Comparison of ENCODE assay signal across 16 mouse cellular contexts in genomic region chr9:6289211-6289696, GRCm38 (mm10). TPM values are rescaled to one million over a fixed set of nuclear protein-coding genes. Genes with fewer than 3 reads are reported as not detected.
DNase-seq lines count a peak whose midpoint lies in the region; ATAC-seq and TF ChIP-seq lines count a peak whose summit lies in the region.
"Had no signal": no experiment of that assay in that cellular context is flagged by ENCODE, and none has a peak within 500 bp of the region (broad histone marks: within the 10 kb centered on the region; RNA-seq: fewer than 3 reads in every experiment).

No protein-coding gene starts in this region.

- peak; percentile 54 for ATAC-seq in hindbrain, embryonic 11.5 days (ENCODE audit: low FRiP score)
- ATAC-seq in hindbrain, embryonic 16.5 days: no peak; the same call in 1 of the 2 replicates
- ATAC-seq in forebrain, embryonic 14.5 days: 0 out of 2 replicates have a peak, but pooled peaks have one; percentile 40
- peak; percentile 42; the same call in 1 of the 2 replicates for ATAC-seq in midbrain, embryonic 16.5 days
- no peak for ATAC-seq in kidney, embryonic 16.5 days (ENCODE audit: low FRiP score, low TSS enrichment)

- H3K27me3 ChIP-seq in hindbrain, embryonic 11.5 days (ENCODE audit: control insufficient read depth, insufficient read depth, low read length): no peaks in the 10 kb centered on the region
- H3K27me3 ChIP-seq in hindbrain, embryonic 16.5 days (replicated peaks; ENCODE audit: control insufficient read depth, insufficient read depth, low read length): no peaks in the 10 kb centered on the region
- no peaks in the 10 kb centered on the region for H3K27me3 ChIP-seq in forebrain, embryonic 14.5 days (replicated peaks; ENCODE audit: control insufficient read depth, insufficient read depth, low read length)
- H3K27me3 ChIP-seq in midbrain, embryonic 16.5 days (ENCODE audit: control insufficient read depth, insufficient read depth, low read depth, low read length): no peaks in the 10 kb centered on the region
- no peaks in the 10 kb centered on the region for H3K27me3 ChIP-seq in kidney, embryonic 16.5 days (ENCODE audit: insufficient read depth, low read length)

- H3K36me3 ChIP-seq in hindbrain, embryonic 11.5 days (ENCODE audit: control insufficient read depth, insufficient read depth, low read length): no peaks in the 10 kb centered on the region
- H3K36me3 ChIP-seq in hindbrain, embryonic 16.5 days (ENCODE audit: control insufficient read depth, insufficient read depth, low read length): no peaks in the 10 kb centered on the region
- H3K36me3 ChIP-seq in forebrain, embryonic 14.5 days (ENCODE audit: control insufficient read depth, insufficient read depth, low read length): no peaks in the 10 kb centered on the region
- H3K36me3 ChIP-seq in midbrain, embryonic 16.5 days (ENCODE audit: control insufficient read depth, insufficient read depth, low read length): no peaks in the 10 kb centered on the region
- H3K36me3 ChIP-seq in kidney, embryonic 16.5 days (ENCODE audit: insufficient read depth, low read length): no peaks in the 10 kb centered on the region

- no peaks in the 10 kb centered on the region for H3K9me3 ChIP-seq in hindbrain, embryonic 11.5 days (ENCODE audit: control insufficient read depth, low read length)
- H3K9me3 ChIP-seq in hindbrain, embryonic 16.5 days (ENCODE audit: control insufficient read depth, low read length): no peaks in the 10 kb centered on the region
- no peaks in the 10 kb centered on the region for H3K9me3 ChIP-seq in forebrain, embryonic 14.5 days (replicated peaks; ENCODE audit: control insufficient read depth, low read length)
- H3K9me3 ChIP-seq in midbrain, embryonic 16.5 days (replicated peaks; ENCODE audit: control insufficient read depth, low read length, poor library complexity, severe bottlenecking): no peaks in the 10 kb centered on the region
- no peaks in the 10 kb centered on the region for H3K9me3 ChIP-seq in kidney, embryonic 16.5 days (ENCODE audit: low read length)

- H3K4me3 ChIP-seq in hindbrain, embryonic 11.5 days (ENCODE audit: low read depth, low read length): no peak overlapping the region
- no peak overlapping the region for H3K4me3 ChIP-seq in hindbrain, embryonic 16.5 days (ENCODE audit: low read length)
- H3K4me3 ChIP-seq in forebrain, embryonic 14.5 days (ENCODE audit: low read depth, low read length): no peak overlapping the region
- H3K4me3 ChIP-seq in midbrain, embryonic 16.5 days (ENCODE audit: low read depth, low read length): no peak overlapping the region
- H3K4me3 ChIP-seq in kidney, embryonic 16.5 days (ENCODE audit: low read length): no peak overlapping the region
- H3K4me3 ChIP-seq: heart, adult 2 months had no signal

- 6% methylated on average over 2 of the region's 2 CpGs for WGBS in hindbrain, embryonic 11.5 days
- 11% methylated on average over 2 of the region's 2 CpGs for WGBS in hindbrain, embryonic 16.5 days
- WGBS in forebrain, embryonic 14.5 days: 4% methylated on average over 2 of the region's 2 CpGs
- 14% methylated on average over 2 of the region's 2 CpGs for WGBS in midbrain, embryonic 16.5 days
- WGBS in kidney, embryonic 16.5 days: 24% methylated on average over 2 of the region's 2 CpGs

- H3K27ac ChIP-seq in hindbrain, embryonic 11.5 days (ENCODE audit: low read depth, low read length): no peak overlapping the region
- H3K27ac ChIP-seq in hindbrain, embryonic 16.5 days (ENCODE audit: low read depth, low read length): no peak overlapping the region
- no peak overlapping the region for H3K27ac ChIP-seq in forebrain, embryonic 14.5 days (ENCODE audit: low read depth, low read length)
- H3K27ac ChIP-seq in midbrain, embryonic 16.5 days (ENCODE audit: low read length): no peak overlapping the region
- no peak overlapping the region for H3K27ac ChIP-seq in kidney, embryonic 16.5 days (ENCODE audit: low read length)
- H3K27ac ChIP-seq: heart, adult 2 months; liver, embryonic 14.5 days had no signal

- H3K4me1 ChIP-seq in hindbrain, embryonic 11.5 days (replicated peaks; ENCODE audit: control insufficient read depth, insufficient read depth, low read length): no peaks in the 10 kb centered on the region
- no peaks in the 10 kb centered on the region for H3K4me1 ChIP-seq in hindbrain, embryonic 16.5 days (ENCODE audit: control insufficient read depth, insufficient read depth, low read depth, low read length)
- no peaks in the 10 kb centered on the region for H3K4me1 ChIP-seq in forebrain, embryonic 14.5 days (ENCODE audit: control insufficient read depth, insufficient read depth, low read length)
- peaks cover 4% of the 10 kb centered on the region; the same call in 1 of the 2 replicates for H3K4me1 ChIP-seq in midbrain, embryonic 16.5 days (ENCODE audit: control insufficient read depth, insufficient read depth, low read length)
- H3K4me1 ChIP-seq in kidney, embryonic 16.5 days (ENCODE audit: insufficient read depth, low read length): no peaks in the 10 kb centered on the region

- peak; percentile 4 for DNase-seq in hindbrain, embryonic 11.5 days (ENCODE audit: low spot score)
- peak; percentile 44 for DNase-seq in brain, embryonic 14.5 days (ENCODE audit: low read depth)
- DNase-seq in forebrain, embryonic 14.5 days (ENCODE audit: low spot score): no peak
- DNase-seq in adrenal gland, postnatal 14 days: no peak
- DNase-seq: cerebellum, postnatal 25 days; heart, adult 2 months; kidney, adult 8-10 months; left cerebral cortex, postnatal 4 days; right cerebral cortex, postnatal 25 days had no signal

- no peak overlapping the region for H3K9ac ChIP-seq in hindbrain, embryonic 11.5 days (ENCODE audit: low read depth, low read length)
- H3K9ac ChIP-seq in hindbrain, embryonic 16.5 days (ENCODE audit: low read depth, low read length): no peak overlapping the region
- no peak overlapping the region for H3K9ac ChIP-seq in forebrain, embryonic 14.5 days (ENCODE audit: low read length)
- no peak overlapping the region for H3K9ac ChIP-seq in midbrain, embryonic 16.5 days (ENCODE audit: low read depth, low read length)
- no peak overlapping the region for H3K9ac ChIP-seq in kidney, embryonic 16.5 days (replicated peaks; ENCODE audit: low read length)
- H3K9ac ChIP-seq: liver, embryonic 14.5 days had no signal

- TF ChIP-seq CTCF in brain, embryonic 14.5 days (IDR thresholded peaks at IDR 0.05; ENCODE audit: borderline replicate concordance, extremely low read depth, insufficient read depth, insufficient read length): no peak

- no peak for TF ChIP-seq POLR2A in brain, embryonic 14.5 days (IDR thresholded peaks at IDR 0.05; ENCODE audit: borderline replicate concordance, extremely low read depth, insufficient read depth, insufficient read length, poor library complexity, severe bottlenecking)

- H3K4me2 ChIP-seq in hindbrain, embryonic 11.5 days (replicated peaks; ENCODE audit: low read depth, low read length): no peak overlapping the region
- H3K4me2 ChIP-seq in hindbrain, embryonic 16.5 days (ENCODE audit: low read length): no peak overlapping the region
- H3K4me2 ChIP-seq in forebrain, embryonic 14.5 days (ENCODE audit: low read length): no peak overlapping the region
- no peak overlapping the region for H3K4me2 ChIP-seq in midbrain, embryonic 16.5 days (ENCODE audit: low read length)
- H3K4me2 ChIP-seq in kidney, embryonic 16.5 days (replicated peaks; ENCODE audit: low read depth, low read length): no peak overlapping the region

RNA-seq across cellular contexts. Expression of gene Ddi1, which starts 19.6 kb away (rescaled TPM):
- 0.01 and 0.08 TPM in 2 replicates for polyA plus RNA-seq in hindbrain, embryonic 11.5 days (2014; fragmentation: Nextera tagmentation; extraction: Ambion mirVana)
- 0.03 and 0.07 TPM in 2 replicates for polyA plus RNA-seq in hindbrain, embryonic 16.5 days (2015; fragmentation: Nextera tagmentation; extraction: Ambion mirVana)
- not detected in 2 replicates for polyA plus RNA-seq in brain, embryonic 14.5 days (2012; rRNA removed)
- polyA plus RNA-seq in forebrain, embryonic 14.5 days (2014; fragmentation: Nextera tagmentation; extraction: Ambion mirVana): not detected in 2 replicates
- not detected in 2 replicates for polyA plus RNA-seq in midbrain, embryonic 16.5 days (2015; fragmentation: Nextera tagmentation; extraction: Ambion mirVana)
- total RNA-seq in adrenal gland, postnatal 14 days (2021): not detected in 2 replicates
- polyA plus RNA-seq in kidney, embryonic 16.5 days (2015; fragmentation: Nextera tagmentation; extraction: Ambion mirVana): 0.14 and 0.15 TPM in 2 replicates
- total RNA-seq: heart, adult 2 months; hematopoietic stem cell, adult 5-6 weeks; layer of hippocampus, postnatal 14 days; left cerebral cortex, postnatal 4 days; megakaryocyte, adult 5-6 weeks had no signal
- polyA plus RNA-seq: heart, adult 2 months; liver, embryonic 14.5 days had no signal

Comparison
In these comparisons a context has a peak if more than half of its experiments do, and no peak if none do; other contexts are left out.
1. ATAC-seq: peak in hindbrain, embryonic 11.5 days (single experiment), forebrain, embryonic 14.5 days (single experiment) and midbrain, embryonic 16.5 days (single experiment); none in hindbrain, embryonic 16.5 days (single experiment) and kidney, embryonic 16.5 days (single experiment).
2. DNase-seq: peak in hindbrain, embryonic 11.5 days (single experiment) and brain, embryonic 14.5 days (single experiment); none in forebrain, embryonic 14.5 days (single experiment) and adrenal gland, postnatal 14 days (single experiment).